Mouse (Mus musculus): ENCODE data around the gene Traf3. TPM values are rescaled to one million over a fixed set of nuclear protein-coding genes. Genes with fewer than 3 reads are reported as not detected.

The Traf3 gene
- polyA plus RNA-seq, 1 experiment, result 5.1 TPM

Other genes with a start within 250 kb of the Traf3 start
- gene Ankrd9, start 187.3 kb upstream of the Traf3 start, polyA plus RNA-seq (2012; ENCODE audit: insufficient read depth, insufficient read length, missing spikeins), result 20.9 and 25.8 TPM in 2 replicates
- 6.8 and 9.7 TPM in 2 replicates for gene Rcor1, start 127.0 kb upstream of the Traf3 start, polyA plus RNA-seq (2012; ENCODE audit: insufficient read depth, insufficient read length, missing spikeins)
- gene 4930595D18Rik, start 18.1 kb downstream of the Traf3 start, polyA plus RNA-seq (2012; ENCODE audit: insufficient read depth, insufficient read length, missing spikeins), result not detected in 2 replicates
- gene Amn, start 104.7 kb downstream of the Traf3 start, polyA plus RNA-seq (2012; ENCODE audit: insufficient read depth, insufficient read length, missing spikeins), result not detected in 2 replicates
- gene Cdc42bpb, start 211.3 kb downstream of the Traf3 start, polyA plus RNA-seq (2012; ENCODE audit: insufficient read depth, insufficient read length, missing spikeins), result 24.1 and 24.3 TPM in 2 replicates
- gene Lbhd2, start 240.4 kb downstream of the Traf3 start, polyA plus RNA-seq (2012; ENCODE audit: insufficient read depth, insufficient read length, missing spikeins), result not detected in 2 replicates